Mouse (Mus musculus) kidney, adult 8-10 months (tissue): ENCODE measurements at regions not wholly inside any gene's neighbourhood (a gene's known extent, or its start where the extent isn't known, plus 50 kb on each side); places are given as distances from the start of the nearest gene placed in this dataset.

Source experiments
- DNase-seq, 2 experiments: peaks; one replicate each; pipeline ENCODE4 v3.0.0; 2022

DNA sequence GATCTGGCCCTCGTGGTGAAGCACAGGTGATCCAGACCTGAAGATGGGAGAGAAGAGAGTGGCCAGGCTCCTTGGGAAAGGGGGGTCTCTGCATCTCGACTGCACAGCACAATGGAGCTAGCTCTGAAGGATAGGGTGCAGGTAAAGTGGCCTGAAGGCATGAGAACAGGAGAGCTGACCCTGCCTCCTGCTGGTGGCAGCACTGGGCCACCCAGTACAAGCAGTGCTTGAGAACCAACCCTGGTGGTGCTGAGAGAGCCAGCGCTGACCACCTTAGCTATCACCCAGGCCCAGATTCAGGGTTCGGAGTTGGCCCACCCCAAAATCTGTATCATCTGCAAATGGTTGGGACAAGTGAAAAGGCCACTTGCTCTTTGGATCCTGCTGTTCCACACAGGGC, 66.2 kb downstream of the A730009L09Rik start:
- no peak for DNase-seq

DNA sequence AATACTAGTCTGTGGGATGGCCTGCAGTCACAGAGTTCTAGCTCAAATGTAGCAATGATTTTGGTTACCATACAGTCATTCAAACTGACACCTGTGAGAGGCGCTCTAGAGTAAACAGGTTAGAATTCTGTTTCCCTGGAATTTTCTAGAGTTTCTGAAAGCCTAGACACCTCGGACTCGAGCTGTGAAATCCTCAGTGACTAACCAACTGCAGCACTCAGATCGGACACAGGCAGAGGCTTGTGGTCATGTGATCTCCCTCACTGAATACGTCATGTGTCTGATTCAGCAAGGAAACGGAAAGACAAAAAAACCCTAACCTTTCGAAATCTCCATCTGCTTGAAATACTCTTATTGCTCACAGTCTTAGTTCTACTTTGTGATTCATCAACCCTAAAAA, 68.4 kb downstream of the A730009L09Rik start:
- DNase-seq = no peak

DNA sequence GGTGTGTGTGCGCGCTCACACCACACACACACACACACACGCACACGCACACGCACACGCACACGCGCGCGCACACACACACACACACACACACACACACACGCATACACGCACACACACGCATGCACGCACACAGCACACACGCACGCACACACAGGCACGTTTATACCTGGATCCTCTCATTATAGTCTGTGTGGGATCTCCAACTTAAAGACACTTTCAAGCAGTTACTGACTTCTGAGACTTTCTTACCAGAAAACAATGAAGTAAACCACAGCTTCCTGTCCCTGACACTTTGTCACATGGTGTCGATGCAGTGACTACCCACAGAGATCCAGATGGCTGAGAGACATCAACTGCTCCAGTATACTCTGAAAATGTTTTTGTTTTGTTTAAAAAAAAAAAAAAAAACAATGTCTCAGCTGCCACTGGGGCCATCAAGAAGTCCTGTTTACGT, 68.9 kb downstream of the A730009L09Rik start:
- no peak for DNase-seq

DNA sequence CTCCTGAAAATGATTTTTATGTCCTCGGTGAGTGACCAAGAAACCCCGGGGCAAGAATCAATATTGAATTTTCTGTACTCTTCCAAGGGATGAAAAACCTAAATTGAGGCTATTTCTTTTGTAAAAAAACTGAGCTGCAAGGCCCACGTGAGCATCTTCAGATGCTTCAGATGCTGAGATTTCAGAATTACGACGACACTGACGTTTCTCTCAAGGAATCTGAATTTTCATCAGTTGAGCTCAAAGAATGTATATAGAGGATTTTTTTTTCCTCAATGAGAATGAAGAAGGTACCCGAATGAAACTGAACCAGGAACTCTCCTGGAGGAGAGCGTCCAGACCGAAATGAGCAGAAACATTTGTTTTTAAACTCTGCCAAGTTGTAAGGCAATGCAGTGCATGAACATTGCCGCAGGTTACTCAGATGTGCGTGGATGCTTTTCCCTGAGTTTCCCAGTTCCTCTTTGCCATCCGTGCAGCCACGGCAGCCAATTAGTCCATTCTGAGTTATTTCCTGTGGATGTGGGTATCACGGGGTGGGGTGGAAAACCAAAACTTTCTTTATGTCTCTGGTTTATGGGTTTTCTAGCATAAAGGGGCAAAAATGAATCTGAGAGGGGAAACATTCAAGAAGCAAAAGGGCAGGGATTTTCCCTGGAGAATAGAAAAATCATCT, 69.9 kb downstream of the A730009L09Rik start:
- DNase-seq = no peak

DNA sequence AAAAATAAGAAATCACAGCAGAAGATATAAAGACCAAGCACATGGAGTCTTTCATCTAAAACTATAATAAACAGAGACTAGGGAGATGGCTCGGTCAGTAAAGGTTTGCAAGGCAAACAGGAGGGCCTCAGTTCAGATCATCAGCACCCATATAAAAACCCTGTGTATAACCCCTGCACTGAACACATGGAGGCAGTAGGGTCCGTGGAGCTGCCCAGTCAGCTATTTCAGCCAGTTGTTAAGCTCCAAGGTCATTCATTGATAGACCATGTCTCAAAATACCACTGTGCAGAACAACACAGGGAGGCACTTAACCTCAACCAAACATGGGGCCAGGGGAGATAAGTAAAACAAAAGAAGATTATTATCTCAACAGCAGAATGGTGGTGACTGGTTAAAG, 78.1 kb downstream of the A730009L09Rik start:
- DNase-seq = no peak

DNA sequence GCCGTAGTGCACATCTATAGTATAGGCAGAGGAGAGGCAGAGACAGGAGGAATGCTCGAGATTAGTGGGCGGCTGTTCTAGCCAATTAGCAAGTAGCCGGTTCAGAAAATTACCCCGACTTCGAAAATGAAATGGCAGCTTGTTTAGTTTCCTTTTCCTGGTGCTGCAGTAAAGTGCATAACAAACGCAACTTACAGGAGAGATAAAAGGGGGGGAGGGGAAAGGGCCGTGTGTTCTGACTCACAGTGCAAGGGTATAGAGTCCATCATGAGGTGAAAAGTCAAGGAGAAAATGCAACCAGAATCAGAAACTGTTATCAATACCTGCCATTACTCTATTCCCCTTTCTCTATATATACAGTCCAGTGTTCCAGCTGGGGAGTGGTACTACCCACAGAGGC, 88.0 kb downstream of the A730009L09Rik start:
- DNase-seq = no peak

DNA sequence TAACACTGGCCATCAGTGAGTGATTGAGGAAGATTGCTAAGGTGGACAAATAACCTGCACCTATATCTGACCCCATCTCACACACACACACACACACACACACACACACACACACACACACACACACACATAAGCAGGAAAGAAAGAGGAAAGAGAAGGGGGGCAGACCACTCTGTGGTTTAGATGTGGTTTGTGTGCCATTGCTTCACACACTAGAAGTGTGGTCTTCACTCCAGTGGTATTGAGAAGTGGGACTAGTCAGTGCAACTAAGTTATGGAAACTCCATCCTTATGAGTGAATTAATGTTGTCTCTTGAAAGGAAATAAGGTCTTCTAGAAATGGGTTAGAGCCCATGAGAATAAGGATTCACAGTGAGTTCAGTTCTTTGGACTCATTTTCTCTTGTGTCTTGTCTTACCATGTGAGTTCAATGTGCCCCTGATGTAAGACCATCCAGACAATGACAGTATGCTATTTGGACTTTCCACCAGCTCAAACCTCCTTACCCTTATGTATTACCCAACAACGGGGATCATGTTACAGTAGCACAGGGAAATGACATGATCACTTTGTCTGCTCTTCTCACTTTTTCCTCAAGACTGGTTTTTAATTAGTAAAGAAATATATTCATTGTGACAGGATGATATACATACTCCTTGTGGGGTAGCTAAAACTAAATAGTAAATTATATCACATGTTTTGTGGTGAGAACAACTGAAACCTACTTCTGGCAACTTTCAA, 88.7 kb downstream of the A730009L09Rik start:
- no peak for DNase-seq

DNA sequence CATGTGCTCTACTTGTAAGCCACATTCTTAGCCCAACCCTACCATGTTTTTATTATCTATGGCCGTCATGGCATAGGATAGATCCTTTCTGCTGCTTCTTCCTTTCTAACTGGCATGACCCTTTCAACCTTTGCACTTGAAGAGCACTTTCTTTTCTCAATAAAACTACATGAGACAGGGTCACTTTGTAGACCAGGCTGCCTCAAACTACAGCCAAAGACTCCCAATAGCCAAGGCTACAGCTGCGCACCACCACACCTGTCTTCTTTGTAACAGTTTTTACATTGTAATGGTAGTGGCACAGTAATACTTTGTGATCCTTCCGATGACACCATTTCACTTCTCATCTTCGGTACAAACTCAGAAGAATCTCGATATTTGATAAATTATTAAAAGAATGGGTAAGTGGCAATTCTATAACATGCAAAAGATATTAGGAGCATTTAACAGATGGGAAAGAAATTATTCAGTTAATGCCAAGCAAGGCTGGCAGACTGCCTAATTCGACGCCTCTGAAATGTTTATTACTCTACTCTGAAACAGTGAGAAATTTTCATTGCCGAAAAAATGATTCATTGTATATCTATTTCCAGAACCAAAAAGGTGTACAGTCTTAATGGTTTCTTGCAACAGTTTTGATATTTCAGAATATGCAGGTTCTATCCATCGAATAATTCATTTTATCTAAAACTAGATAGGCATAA, 89.5 kb downstream of the A730009L09Rik start:
- DNase-seq = no peak

DNA sequence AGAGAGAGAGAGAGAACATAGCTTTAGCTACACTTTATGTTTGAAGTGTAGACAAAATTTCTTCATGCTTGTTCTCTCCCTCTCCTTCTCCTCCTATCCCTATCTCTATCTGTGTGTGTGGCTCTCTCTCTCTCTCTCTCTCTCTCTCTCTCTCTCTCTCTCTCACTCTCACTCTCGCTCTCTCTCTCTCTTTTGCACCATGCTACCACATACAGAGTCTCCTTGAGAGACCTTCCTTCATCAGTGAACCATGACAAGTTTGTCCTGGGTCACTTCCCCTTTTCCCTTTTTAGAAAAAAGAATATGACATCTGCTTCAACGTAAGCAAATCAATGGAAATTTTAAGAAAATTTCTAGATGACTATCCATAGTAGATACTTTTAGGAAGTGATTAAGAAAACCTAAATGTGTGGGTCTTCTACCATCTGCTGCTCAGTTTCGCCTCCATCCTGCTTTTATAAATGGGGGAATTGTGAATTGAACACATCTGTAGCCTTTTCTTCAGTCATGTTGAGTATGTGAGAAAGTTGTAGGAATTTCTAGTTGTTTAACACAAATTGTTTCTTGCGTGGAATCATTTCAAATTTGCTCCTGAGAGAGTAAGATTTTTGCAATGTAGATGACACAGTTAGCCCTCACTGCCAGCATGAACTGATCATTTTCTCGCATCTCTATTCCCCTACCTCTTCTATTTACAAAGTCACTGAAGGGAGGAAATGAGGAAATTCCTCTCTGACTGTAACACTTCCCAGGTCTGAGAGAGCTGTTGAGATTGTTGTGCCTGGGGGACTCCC, 91.3 kb downstream of the A730009L09Rik start:
- no peak for DNase-seq

DNA sequence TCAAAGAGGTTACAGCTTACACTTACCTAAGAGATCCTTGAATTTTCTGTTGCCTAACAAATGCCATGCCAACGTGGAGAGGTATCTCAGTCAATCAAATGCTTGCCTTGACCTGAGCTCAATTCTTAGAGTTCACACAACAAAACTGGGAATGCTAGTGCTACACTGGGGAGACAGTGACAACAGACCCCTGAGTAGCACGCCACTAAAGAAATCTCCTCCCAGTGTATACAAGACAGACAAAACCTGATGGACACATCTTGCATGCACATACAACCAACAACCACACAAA, 91.8 kb downstream of the A730009L09Rik start:
- DNase-seq = no peak

DNA sequence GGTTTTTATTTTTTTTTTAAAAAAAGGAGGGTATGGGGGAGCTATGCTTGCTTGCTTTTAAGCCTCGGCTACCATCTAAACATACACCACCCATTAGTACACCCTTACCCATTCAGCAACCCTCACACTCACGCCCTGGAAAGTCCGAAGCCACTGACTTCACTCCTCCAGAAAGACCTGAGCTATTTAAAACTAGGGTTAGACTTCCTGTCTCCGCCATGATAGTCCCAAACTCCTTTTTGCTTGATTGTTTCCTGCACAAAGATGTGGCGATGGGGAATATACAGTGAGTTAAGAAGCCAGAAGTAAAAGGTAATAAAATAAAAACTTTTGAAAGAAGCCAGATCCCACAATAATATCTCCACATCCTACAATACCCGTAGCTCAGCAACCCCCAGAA, 92.6 kb downstream of the A730009L09Rik start:
- DNase-seq = no peak

DNA sequence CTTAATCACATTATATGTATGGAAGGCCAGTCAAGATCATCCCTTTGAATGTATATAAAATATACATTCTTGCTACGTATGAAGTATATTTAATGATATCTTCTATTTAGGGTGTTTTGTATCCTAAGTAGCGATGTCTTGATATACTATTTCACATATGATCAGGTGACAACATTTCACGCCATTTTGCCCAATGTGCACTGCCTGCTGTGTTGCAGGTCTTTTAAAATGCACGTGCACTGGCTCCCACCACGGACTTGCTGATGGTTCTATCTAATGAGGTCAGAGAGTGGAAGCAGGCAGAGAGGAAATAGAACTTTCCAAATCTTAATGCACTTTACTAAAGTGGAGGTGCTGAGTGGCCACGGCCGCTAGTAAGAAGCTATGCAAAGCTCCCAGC, 100.8 kb downstream of the A730009L09Rik start:
- DNase-seq = no peak

DNA sequence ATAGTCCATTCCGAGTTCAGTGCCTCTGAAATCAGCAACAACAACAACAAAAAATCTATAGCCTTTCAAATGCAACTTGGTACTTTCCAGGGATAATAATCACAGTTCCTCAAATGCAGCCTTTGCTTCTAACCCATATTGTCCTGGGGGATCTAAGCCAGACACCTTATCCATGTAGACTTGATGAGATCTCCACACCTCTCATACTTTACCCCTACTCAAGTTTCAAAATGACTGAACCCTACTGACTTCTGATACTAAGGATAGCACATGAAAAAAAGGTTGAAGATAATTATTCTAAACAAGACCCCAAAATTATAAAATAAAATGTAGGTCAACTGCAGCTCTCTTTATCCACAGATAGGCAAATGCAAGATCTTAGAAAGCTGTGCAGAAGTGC, 101.2 kb downstream of the A730009L09Rik start:
- DNase-seq = no peak

DNA sequence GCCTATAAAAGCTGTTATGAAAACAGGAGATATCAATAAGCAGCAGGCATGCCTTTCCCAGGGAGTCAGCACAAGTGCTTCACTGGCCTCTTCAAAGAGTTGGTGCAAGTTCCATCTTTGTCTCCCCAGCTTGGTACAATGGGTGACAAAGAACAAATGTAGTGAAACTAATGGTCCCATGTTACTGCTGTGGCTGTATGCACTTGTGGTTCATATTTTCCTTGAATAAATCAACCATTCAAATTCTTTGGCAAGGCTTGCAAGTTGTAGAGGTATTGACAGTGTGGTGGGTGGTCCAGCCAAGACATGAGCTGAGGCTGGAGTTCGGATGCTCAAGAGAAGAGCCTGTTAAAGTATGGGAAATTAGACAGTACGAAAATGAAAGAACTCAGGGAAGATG, 103.5 kb downstream of the A730009L09Rik start:
- DNase-seq = no peak

DNA sequence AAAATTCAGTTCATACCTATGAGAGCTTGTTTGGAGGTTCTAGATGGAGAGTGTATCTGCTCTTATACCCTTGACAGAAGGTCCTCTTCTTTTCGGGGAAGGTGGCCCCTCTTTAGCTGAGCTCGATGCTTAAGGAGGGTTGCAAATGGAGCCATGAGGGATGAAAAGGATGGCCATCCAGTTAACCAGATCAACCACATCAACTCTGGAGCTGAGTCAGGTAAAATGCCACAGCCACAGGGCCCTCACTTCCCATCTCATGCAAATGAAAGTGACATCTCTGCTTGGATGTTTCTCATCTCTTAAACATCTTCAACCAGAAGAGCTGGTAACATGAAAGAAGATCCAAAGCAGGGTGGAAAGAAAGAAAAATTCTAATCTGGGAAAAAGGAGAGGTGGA, 105.0 kb downstream of the A730009L09Rik start:
- no peak for DNase-seq

DNA sequence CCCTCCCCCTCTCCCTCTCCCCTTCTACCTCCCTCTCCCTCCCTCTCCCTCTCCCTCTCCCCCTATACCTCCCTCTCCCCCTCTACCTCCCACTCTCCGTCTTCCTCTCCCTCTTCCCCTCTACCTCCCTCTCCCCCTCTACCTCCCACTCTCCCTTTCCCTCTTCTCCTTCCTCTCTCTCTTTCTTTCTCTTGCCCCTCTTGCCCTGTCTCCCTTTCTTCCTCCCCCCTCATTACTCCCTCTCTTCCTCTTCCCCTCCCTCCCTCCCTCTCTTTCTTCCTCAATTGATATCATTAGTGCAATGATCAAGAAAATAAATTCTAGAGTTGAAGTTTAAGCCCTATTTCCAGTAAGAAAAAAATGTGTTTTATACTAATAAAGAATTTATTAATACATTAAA, 105.9 kb downstream of the A730009L09Rik start:
- no peak for DNase-seq

DNA sequence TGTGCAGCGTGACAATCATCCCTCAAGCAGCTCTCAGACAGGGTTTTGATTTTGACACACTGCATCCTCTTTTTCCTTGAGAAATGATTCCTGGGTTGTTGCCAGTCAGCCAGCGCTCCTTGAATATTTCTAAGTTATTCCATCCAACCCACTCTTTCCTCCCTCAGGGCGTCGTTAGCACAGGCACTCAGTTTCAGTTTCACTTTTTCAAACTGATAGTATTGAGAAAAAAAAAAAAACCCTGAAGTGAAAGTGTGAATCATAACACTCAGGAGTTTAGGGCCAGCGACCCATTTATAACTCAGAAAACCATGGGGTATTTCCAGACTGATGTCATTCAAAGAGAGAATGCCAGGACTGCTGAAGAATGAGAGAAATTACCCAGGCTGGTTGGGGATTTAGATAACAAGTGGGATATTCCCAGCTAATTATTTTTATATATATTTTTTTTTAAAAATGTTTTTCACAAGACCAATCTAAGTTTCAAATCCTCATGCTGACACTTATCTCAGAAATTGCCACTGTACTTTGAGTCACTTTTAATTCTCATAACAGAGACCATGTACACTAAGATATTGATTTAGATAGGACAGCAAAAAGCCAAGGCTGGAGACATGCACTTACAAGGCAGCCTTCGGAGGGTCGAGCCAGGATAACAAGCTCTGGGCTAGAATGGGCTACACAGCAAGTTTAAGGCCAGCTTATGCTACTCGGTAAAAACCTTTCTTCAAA, 106.5 kb downstream of the A730009L09Rik start:
- peak; percentile 17 to 19 for DNase-seq

DNA sequence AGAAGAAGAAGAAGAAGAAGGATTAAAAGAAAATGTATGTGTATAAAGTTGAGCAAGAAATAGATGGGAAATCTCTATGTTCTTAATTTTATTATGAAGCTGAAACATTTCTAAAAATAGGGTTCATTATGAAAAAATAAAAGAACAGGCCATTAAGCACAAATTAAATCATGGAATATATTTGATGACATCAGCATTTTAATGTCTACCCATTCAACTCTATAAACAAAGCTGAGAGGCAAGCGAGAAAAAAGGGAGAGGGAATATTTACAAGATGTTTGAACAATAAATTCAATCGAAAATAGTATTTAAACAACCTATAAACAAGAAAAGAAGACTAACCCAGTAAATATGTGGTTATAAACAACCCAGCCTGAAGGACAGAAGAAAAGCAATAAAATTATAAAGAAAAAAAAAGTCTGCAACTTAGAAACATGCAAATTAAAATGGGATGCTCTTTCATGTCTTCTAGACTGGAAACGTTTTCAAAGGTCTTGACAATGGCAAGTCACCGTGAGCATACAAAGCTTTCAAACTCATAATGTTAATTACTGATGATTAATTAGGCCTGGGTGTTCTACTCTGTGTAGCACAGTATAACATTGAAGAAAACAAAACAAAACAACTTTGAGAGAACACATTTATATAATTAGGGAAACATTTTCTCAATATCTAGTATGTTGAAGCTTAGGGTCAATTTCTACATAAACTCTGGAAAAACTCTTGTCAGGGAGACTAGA, 108.6 kb downstream of the A730009L09Rik start:
- DNase-seq = no peak

DNA sequence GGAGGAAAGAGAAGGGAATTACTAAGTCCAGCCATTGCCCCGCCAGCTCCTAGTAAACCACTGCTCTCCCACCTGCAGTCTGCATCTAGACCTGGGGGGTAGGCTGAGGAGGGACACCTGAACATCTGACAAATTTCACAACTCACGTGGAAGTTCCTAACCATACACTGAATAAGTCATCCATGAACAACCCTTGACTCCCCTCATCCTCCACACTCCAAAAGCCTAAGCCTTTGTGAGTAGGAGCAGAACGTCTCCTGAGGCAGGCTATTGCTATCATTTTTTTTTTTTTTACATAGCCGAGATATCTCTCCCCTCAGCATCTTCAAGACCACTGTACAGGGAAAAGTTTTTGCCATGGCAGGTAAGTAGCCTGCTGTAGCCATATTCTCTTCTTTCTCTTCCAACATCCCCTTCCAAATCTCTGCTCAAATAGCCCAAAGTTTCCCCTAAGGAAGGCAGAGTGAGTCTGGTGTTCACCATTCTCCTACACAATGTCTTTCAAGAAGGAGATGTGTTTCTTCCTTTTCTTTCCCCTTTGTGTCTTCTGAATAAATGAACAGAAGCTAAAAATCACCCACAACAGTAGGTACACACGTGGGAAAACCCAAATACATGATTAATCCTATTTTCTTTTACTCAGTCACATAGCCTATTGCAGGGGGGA, 109.7 kb downstream of the A730009L09Rik start:
- DNase-seq = no peak

DNA sequence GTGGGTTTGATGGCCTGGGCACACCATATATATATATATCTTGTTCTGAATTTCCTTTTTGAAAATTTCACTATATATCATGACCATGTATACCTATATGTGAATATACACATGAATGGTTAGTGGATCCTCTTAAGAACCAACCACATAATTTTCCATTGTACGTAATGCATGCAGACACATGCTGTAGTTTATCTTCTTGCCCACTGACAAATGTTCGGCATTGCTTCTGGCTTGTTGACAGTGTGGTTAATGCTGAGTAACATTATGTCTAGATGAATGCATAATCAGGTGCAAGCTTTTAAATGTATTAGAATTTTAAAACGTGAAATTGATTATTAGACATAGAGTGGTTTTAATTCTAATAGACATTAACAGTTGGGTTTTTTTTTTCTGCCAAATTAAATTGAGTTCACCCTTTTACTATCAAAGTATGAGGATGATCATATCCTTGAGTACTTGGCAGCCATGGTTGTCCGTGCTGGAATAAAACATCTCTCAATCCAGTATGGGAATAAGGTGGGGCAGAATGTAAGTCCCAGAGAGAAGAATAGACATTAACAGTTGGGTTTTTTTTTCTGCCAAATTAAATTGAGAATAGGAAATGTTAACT, 110.3 kb downstream of the A730009L09Rik start:
- DNase-seq = no peak

DNA sequence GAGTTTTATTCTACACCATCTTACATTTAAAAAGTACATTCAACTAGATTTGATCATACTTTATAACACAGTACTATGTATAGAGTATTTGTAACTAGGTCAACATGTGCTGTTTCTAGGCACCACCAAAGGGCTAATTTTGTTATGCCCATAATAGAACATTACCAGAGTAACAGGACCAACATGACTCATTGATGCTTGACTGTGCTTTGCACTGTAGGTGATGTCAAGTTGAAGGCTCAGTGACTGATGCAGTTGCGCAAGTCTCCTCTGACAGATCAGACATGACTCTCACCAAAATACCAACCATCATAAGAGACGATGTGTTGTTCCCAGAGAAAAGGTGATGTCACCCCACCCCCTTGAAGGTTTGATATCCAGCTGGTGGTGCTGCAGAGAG, 108.5 kb downstream of the Mrpl39 start:
- no peak for DNase-seq
